Mouse (Mus musculus) brain, embryonic 14.5 days (tissue): ENCODE measurements around the gene Cfap126.

ENCODE experiments used
- CTCF ChIP-seq: fragments of 200-500 bp; IDR thresholded peaks from 2 replicates; pipeline ENCODE4 v1.5.1; 2012; ENCODE audit warnings: inconsistent platforms, mild to moderate bottlenecking, moderate library complexity, borderline replicate concordance; ENCODE audit not compliant: insufficient read depth, insufficient read length; ENCODE audit errors: extremely low read depth
- POLR2A ChIP-seq: fragments of 200-500 bp; IDR thresholded peaks from 2 replicates; pipeline ENCODE4 v1.6.1; 2012; ENCODE audit warnings: mild to moderate bottlenecking, inconsistent platforms, borderline replicate concordance; ENCODE audit not compliant: poor library complexity, insufficient read depth, insufficient read length, severe bottlenecking; ENCODE audit errors: extremely low read depth

DNA sequence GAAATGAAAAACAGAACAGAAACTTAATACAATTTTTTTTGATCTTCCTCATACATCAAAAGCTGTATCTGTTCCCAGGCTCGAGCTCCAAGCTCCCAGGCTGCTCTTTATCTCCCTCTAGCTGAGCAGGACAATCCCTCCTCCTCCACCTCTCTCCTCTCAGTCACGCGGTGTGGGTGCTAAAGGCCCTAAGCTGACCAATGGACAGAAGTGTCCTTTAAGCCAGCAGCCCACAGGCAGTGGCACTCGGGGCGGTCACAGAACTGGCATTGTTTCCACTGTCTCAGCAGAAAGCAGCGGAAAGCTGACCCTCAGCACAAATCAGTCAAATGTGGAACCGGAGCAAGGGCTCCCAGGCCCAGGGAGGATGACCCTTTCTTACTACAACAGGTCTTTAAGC, 15.5 kb downstream of the Cfap126 start:
- no peak for TF ChIP-seq POLR2A
- TF ChIP-seq CTCF, result no peak
